Mouse (Mus musculus) heart, adult 2 months (tissue): ENCODE data around the gene Gys2. TPM values are rescaled to one million over a fixed set of nuclear protein-coding genes. Genes with fewer than 3 reads are reported as not detected.

Source experiments
- DNase-seq, 2 experiments: peaks; one replicate each; pipeline ENCODE4 v3.0.0; 2021
- H3K27ac ChIP-seq: fragments of 200-600 bp; 2 replicates; pipeline ENCODE4 v1.8.1; 2022
- H3K27me3 ChIP-seq: fragments of 200-500 bp; 2 replicates; pipeline ENCODE4 v1.6.1; 2012; ENCODE audit warnings: mild to moderate bottlenecking, low read length, inconsistent platforms, mixed read lengths; ENCODE audit not compliant: control insufficient read depth, insufficient read depth
- H3K36me3 ChIP-seq: fragments of 200-500 bp; 2 replicates; pipeline ENCODE4 v1.6.1; 2012; ENCODE audit warnings: low read length, inconsistent platforms; ENCODE audit not compliant: control insufficient read depth, insufficient read depth
- H3K4me1 ChIP-seq: fragments of 200-500 bp; 2 replicates; pipeline ENCODE4 v1.6.1; 2011; ENCODE audit warnings: low read length; ENCODE audit not compliant: control insufficient read depth, insufficient read depth
- H3K4me3 ChIP-seq: fragments of 200-600 bp; 2 replicates; pipeline ENCODE4 v1.8.1; 2022
- H3K79me2 ChIP-seq: fragments of 200-500 bp; replicated peaks from 2 replicates; pipeline ENCODE4 v1.6.1; 2012; ENCODE audit warnings: mild to moderate bottlenecking, inconsistent platforms, low read length, moderate library complexity, mixed read lengths; ENCODE audit not compliant: control insufficient read depth, insufficient read depth
- H3K9ac ChIP-seq: fragments of 200-500 bp; 2 replicates; pipeline ENCODE4 v1.6.1; 2012; ENCODE audit warnings: low read depth, mild to moderate bottlenecking, control low read depth, inconsistent platforms, low read length, mixed read lengths
- CTCF ChIP-seq: fragments of 200-600 bp; IDR thresholded peaks from 2 replicates; pipeline ENCODE4 v1.8.1; 2022; ENCODE audit warnings: antibody characterized with exemption, mild to moderate bottlenecking, moderate library complexity
- EP300 ChIP-seq: fragments of 200-500 bp; IDR thresholded peaks from 2 replicates; pipeline ENCODE4 v1.6.1; 2011; ENCODE audit warnings: low read depth, low read length, control low read depth; ENCODE audit not compliant: insufficient read depth
- POLR2A ChIP-seq: fragments of 200-500 bp; IDR thresholded peaks from 2 replicates; pipeline ENCODE4 v1.6.1; 2011; ENCODE audit warnings: mild to moderate bottlenecking, low read depth, low read length, control low read depth; ENCODE audit not compliant: insufficient read depth
- WGBS: fragments of 180-500 bp; shearing (Covaris S2); methylation state at CpG from one replicate; pipeline ENCODE4 v1.1.7; 2018; 5-methylcytosine and 5-hydroxymethylcytosine counted together
- intact Hi-C: fragments of 180-260 bp; cut with DNase I; formaldehyde crosslinking; loops from one replicate; pipeline ENCODE4 v1.15.1; 2025
- polyA plus RNA-seq: library from polyadenylated mRNA; depleted of rRNA; stranded (reverse); fragments of >200 nt; gene quantifications from 2 replicates; pipeline ENCODE4 v1.2.3, GENCODE M21; 2012
- total RNA-seq, 2 experiments: library from RNA; stranded (reverse); gene quantifications; 2 replicates each; pipeline ENCODE4 v1.2.3; 2021

The Gys2 gene
- total and polyA plus RNA-seq, 3 experiments: 0.09 to 1.0 (median 0.39) TPM

DNA sequence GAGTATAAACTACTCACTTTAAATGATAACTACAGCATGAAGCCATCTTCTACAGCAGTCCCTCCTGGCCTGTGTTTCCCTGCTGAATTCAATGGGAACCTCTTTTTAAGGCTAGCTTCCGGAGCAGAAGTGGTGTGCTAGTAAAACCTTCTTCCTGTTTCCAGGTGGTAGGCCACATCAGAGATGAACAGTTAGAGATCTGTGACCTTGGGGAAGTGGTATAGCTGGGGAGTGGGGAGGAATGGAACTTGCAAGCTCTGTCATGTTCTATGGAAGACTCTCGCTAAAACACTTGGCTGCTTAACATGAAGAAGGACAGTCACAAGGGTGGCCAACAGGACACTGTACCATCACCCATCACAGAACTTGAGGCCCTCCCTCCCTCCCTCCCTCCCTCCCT, 19.6 kb downstream of the Gys2 start:
- no peaks in the 10 kb centered on the region for H3K79me2 ChIP-seq
- DNase-seq: no peak
- H3K27ac ChIP-seq: no peak overlapping the region
- H3K4me1 ChIP-seq: no peaks in the 10 kb centered on the region
- intact Hi-C loops: no loop called here
- TF ChIP-seq EP300 (no peak), CTCF (no peak), POLR2A (no peak)
- no peak overlapping the region for H3K4me3 ChIP-seq
- 76% methylated on average over 2 of the region's 2 CpGs for WGBS
- H3K27me3 ChIP-seq: no peaks in the 10 kb centered on the region
- H3K9ac ChIP-seq: no peak overlapping the region
- no peaks in the 10 kb centered on the region for H3K36me3 ChIP-seq

DNA sequence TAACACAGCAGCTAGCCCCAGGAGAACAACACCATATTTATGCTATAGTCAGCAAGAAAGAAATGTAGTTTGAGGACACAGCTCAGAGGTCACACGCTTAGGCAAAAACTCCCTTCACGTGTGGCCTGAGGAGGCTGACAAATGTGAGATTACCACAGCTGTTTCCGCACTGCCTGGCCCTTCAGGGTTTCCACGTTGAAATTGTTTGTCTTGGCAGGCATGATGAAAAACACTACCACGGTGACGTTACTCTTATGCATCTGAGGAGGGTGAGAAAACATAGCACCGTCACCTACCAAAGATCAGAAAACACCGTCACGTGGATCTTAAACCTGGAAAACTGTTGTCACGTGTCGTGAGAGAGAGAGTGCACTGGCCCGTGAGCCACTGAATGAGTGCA, 21.5 kb downstream of the Gys2 start:
- Histone ChIP-seq H3K36me3 (no peaks in the 10 kb centered on the region), H3K9ac (no peak overlapping the region), H3K27me3 (no peaks in the 10 kb centered on the region), H3K4me3 (no peak overlapping the region), H3K4me1 (no peaks in the 10 kb centered on the region), H3K79me2 (no peaks in the 10 kb centered on the region), H3K27ac (no peak overlapping the region)
- DNase-seq: no peak
- intact Hi-C loops: no loop called here
- TF ChIP-seq CTCF (no peak), EP300 (no peak), POLR2A (no peak)
- WGBS: 35% methylated on average over 12 of the region's 12 CpGs

DNA sequence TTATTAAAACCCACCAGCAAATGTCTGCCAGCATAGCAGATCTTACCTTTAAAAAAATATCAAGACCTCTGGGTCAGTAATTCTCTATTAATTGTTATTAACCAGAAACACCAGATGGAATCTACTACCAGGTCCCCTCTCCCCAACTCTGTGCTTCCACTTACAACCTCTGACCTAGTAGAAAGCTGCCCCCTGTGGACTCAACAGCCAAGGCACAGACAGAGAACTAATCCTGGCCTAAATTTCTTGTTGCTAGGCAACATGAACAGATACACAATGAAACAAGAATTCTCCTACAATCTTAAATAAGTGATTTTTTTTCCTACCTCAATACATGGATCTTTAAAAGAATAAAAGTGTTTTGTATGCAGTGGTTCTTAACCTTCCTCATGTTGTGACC, 43.8 kb downstream of the Gys2 start:
- intact Hi-C loops: no loop called here
- H3K27me3 ChIP-seq: no peaks in the 10 kb centered on the region
- no peak for DNase-seq
- H3K79me2 ChIP-seq: no peaks in the 10 kb centered on the region
- no peaks in the 10 kb centered on the region for H3K36me3 ChIP-seq
- H3K9ac ChIP-seq: no peak overlapping the region
- no peak overlapping the region for H3K27ac ChIP-seq
- H3K4me3 ChIP-seq: no peak overlapping the region
- TF ChIP-seq CTCF: no peak
- no peak for TF ChIP-seq POLR2A
- no peak for TF ChIP-seq EP300
- no peaks in the 10 kb centered on the region for H3K4me1 ChIP-seq

DNA sequence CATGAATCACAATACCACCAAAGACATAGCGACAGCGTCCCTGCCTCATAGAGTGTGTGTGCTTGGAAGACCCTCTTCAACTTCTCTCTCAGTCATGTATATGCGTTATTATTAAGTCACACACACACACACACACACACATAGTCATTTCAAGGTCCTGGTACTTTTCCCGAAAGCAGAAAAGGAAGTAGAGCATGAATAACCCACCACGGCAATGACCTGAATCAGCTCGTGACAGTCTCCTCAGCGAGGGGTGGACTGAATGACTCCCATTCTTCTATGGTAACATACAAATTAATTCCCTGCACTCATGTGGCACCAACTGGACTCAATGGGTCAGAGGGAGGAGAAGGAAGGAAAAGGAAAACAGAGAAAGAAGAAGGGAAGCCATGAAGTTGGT, 47.9 kb downstream of the Gys2 start:
- no peaks in the 10 kb centered on the region for H3K4me1 ChIP-seq
- 71% methylated on average over 7 of the region's 7 CpGs for WGBS
- TF ChIP-seq POLR2A (no peak), CTCF (no peak), EP300 (no peak)
- no peaks in the 10 kb centered on the region for H3K79me2 ChIP-seq
- H3K27me3 ChIP-seq: peaks cover 1% of the 10 kb centered on the region; the same call in 1 of the 2 replicates
- DNase-seq: no peak
- H3K27ac ChIP-seq: no peak overlapping the region
- no peak overlapping the region for H3K9ac ChIP-seq
- H3K36me3 ChIP-seq: no peaks in the 10 kb centered on the region
- intact Hi-C loops: no loop called here
- no peak overlapping the region for H3K4me3 ChIP-seq

DNA sequence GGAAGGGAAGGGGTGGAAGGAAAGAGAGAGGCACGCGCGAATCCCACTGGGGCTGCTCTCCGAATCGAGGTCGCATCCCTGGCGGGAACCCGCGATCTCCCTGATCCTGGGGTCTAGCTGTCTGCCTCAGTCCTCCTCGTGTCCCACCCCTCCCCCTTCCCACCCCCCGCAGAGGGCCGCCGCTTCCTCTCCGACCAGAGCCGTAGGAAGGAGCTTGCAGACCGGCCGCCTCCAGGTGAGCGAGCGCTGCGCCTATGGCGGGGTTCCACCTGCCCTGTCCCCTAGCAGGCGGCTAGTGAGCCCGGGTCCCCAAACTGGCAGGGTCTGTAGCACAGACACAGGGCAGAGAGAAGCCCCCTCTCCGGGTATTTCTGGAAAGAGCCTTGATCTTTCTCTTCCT, 58.3 kb downstream of the Gys2 start:
- no peaks in the 10 kb centered on the region for H3K4me1 ChIP-seq
- intact Hi-C loops: no loop called here
- no peaks in the 10 kb centered on the region for H3K36me3 ChIP-seq
- no peak for DNase-seq
- 5% methylated on average over 24 of the region's 24 CpGs for WGBS
- H3K4me3 ChIP-seq: no peak overlapping the region
- no peak for TF ChIP-seq POLR2A
- TF ChIP-seq EP300: no peak
- TF ChIP-seq CTCF: no peak
- H3K27me3 ChIP-seq: peaks cover 7% of the 10 kb centered on the region
- H3K27ac ChIP-seq: no peak overlapping the region
- no peaks in the 10 kb centered on the region for H3K79me2 ChIP-seq
- H3K9ac ChIP-seq: no peak overlapping the region

DNA sequence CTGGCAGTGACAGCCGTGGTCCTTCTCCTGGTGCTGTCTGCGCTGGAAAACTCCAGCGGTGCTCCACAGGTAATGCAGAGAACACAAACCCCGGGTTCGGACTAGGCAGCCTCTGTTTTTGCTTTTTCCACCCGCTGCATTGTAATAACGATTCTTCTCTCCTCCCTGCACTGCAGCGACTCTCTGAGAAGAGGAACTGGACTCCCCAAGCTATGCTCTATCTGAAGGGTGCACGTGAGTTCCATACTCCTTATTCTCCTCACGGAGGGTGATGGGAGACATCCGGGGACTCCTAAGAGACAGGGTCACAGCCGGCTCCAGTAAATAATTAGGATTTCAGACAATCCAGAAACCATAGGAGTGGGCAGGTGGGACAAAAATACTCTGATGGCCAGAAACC, 59.1 kb downstream of the Gys2 start:
- peaks cover 7% of the 10 kb centered on the region for H3K27me3 ChIP-seq
- no peak for TF ChIP-seq EP300
- no peak for TF ChIP-seq POLR2A
- no peak for TF ChIP-seq CTCF

More for the DNA sequence above, 59.1 kb downstream of the Gys2 start:
- no peak for DNase-seq
- Histone ChIP-seq H3K4me1 (no peaks in the 10 kb centered on the region), H3K36me3 (no peaks in the 10 kb centered on the region), H3K9ac (no peak overlapping the region), H3K4me3 (no peak overlapping the region), H3K79me2 (no peaks in the 10 kb centered on the region), H3K27ac (no peak overlapping the region)
- intact Hi-C loops: no loop called here
- WGBS: 33% methylated on average over 12 of the region's 12 CpGs
